Mouse (Mus musculus) bone marrow macrophage, adult 2 months (primary cell): ENCODE data around the gene Tfrc.

ENCODE experiments used
- CTCF ChIP-seq: IDR thresholded peaks from 2 replicates; pipeline ENCODE4 v1.5.1; 2012; ENCODE audit warnings: low read depth, mild to moderate bottlenecking, low read length, moderate library complexity
- POLR2A ChIP-seq: IDR thresholded peaks from 2 replicates; pipeline ENCODE4 v1.6.1; 2012; ENCODE audit warnings: mild to moderate bottlenecking, low read depth, low read length, borderline replicate concordance

- TF ChIP-seq CTCF (no peak), POLR2A (no peak)
Measured at GRCm38 (mm10) chr16:32642280-32642679, 33.6 kb downstream of the Tfrc start.
